Mouse (Mus musculus) intestine, postnatal 0 days (tissue): ENCODE results near the gene Il23a. TPM values are rescaled to one million over a fixed set of nuclear protein-coding genes. Genes with fewer than 3 reads are reported as not detected.
"Not testable (repeated sequence)": the region's sequence is repeated elsewhere in the genome, so short reads cannot be mapped to it uniquely, and the experiment has no call there.

Experiments
- ATAC-seq: fragments of 200-750 bp; cut with Nextera tagmentation; 2 replicates; pipeline ENCODE4 v1.8.0; 2017; ENCODE audit warnings: mild to moderate bottlenecking, moderate TSS enrichment, moderate library complexity
- H3K27ac ChIP-seq: fragments of 300-500 bp; sonication (generic); 2 replicates; pipeline ENCODE4 v1.5.1; 2014; ENCODE audit warnings: mild to moderate bottlenecking, low read depth, low read length, moderate library complexity
- H3K27me3 ChIP-seq: fragments of 300-500 bp; sonication (generic); replicated peaks from 2 replicates; pipeline ENCODE4 v1.6.1; 2014; ENCODE audit warnings: low read length, mixed read lengths; ENCODE audit not compliant: control insufficient read depth, insufficient read depth
- H3K36me3 ChIP-seq: fragments of 300-500 bp; sonication (generic); 2 replicates; pipeline ENCODE4 v1.6.1; 2014; ENCODE audit warnings: mild to moderate bottlenecking, moderate library complexity; ENCODE audit not compliant: control insufficient read depth, insufficient read depth
- H3K4me1 ChIP-seq: fragments of 300-500 bp; sonication (generic); replicated peaks from 2 replicates; pipeline ENCODE4 v1.6.1; 2014; ENCODE audit warnings: antibody characterized with exemption, low read length, mixed read lengths; ENCODE audit not compliant: control insufficient read depth, insufficient read depth
- H3K4me2 ChIP-seq: fragments of 300-500 bp; sonication (generic); replicated peaks from 2 replicates; pipeline ENCODE4 v1.6.1; 2014; ENCODE audit warnings: low read depth, mild to moderate bottlenecking, moderate library complexity
- H3K4me3 ChIP-seq: fragments of 300-500 bp; sonication (generic); 2 replicates; pipeline ENCODE4 v1.5.1; 2014; ENCODE audit warnings: low read depth, low read length
- H3K9ac ChIP-seq: fragments of 300-500 bp; sonication (generic); 2 replicates; pipeline ENCODE4 v1.6.1; 2014; ENCODE audit warnings: mild to moderate bottlenecking, low read depth, low read length
- H3K9me3 ChIP-seq: fragments of 300-500 bp; sonication (generic); 2 replicates; pipeline ENCODE4 v1.6.1; 2016; ENCODE audit warnings: mixed run types; ENCODE audit not compliant: control insufficient read depth
- CTCF ChIP-seq: sonication (generic); IDR thresholded peaks from 2 replicates; pipeline ENCODE4 v1.5.1; 2016; ENCODE audit warnings: low read depth, mild to moderate bottlenecking, control low read depth, antibody characterized with exemption, moderate library complexity
- WGBS: fragments of 180-500 bp; shearing (Covaris S2); extraction: QIAGEN DNeasy Blood & Tissue Kit; methylation state at CpG from one replicate; pipeline ENCODE4 v1.1.7; 2014; 5-methylcytosine and 5-hydroxymethylcytosine counted together
- polyA plus RNA-seq: library from polyadenylated mRNA; unstranded; fragments of >200 nt; fragmentation: Nextera tagmentation; extraction: Ambion mirVana; gene quantifications from 2 replicates; pipeline ENCODE4 v1.2.1, GENCODE M21; 2015

The Il23a gene
- polyA plus RNA-seq, 1 experiment from 2014 or later = 0.22 TPM

GRCm38 (mm10) chr10:128282886-128283450 is 15.6 kb downstream of the Il23a start:
- no peak for ATAC-seq
- Histone ChIP-seq H3K9ac (no peak overlapping the region), H3K4me1 (no peaks in the 10 kb centered on the region), H3K36me3 (peaks cover 86% of the 10 kb centered on the region), H3K4me2 (no peak overlapping the region), H3K27ac (0 out of 2 replicates have a peak overlapping the region, but pooled peaks have one; percentile 78), H3K4me3 (no peak overlapping the region), H3K27me3 (no peaks in the 10 kb centered on the region), H3K9me3 (no peaks in the 10 kb centered on the region)
- 87% methylated on average over 20 of the region's 20 CpGs for WGBS
- no peak for TF ChIP-seq CTCF

- Histone ChIP-seq H3K4me3 (no peak overlapping the region), H3K9me3 (no peaks in the 10 kb centered on the region), H3K36me3 (peaks cover 91% of the 10 kb centered on the region), H3K27ac (peak overlapping the region; percentile 78), H3K4me2 (no peak overlapping the region), H3K27me3 (no peaks in the 10 kb centered on the region), H3K4me1 (no peaks in the 10 kb centered on the region), H3K9ac (no peak overlapping the region)
- TF ChIP-seq CTCF = peak; percentile 60
- ATAC-seq = no peak
- WGBS = 75% methylated on average over 14 of the region's 14 CpGs
Measured at GRCm38 (mm10) chr10:128281682-128282081, 16.9 kb downstream of the Il23a start.

- Histone ChIP-seq H3K9ac (no peak overlapping the region; the same call in 1 of the 2 replicates), H3K36me3 (peaks cover 88% of the 10 kb centered on the region), H3K4me2 (peak overlapping the region; percentile 38; the same call in 1 of the 2 replicates), H3K27me3 (no peaks in the 10 kb centered on the region), H3K9me3 (no peaks in the 10 kb centered on the region), H3K27ac (peak overlapping the region; percentile 83), H3K4me1 (no peaks in the 10 kb centered on the region), H3K4me3 (no peak overlapping the region)
- TF ChIP-seq CTCF = no peak
- peak; percentile 94 for ATAC-seq
- 49% methylated on average over 6 of the region's 6 CpGs for WGBS
Measured at GRCm38 (mm10) chr10:128280943-128281342, 17.6 kb downstream of the Il23a start.

- no peak overlapping the region for H3K4me2 ChIP-seq
- ATAC-seq = no peak
- no peaks in the 10 kb centered on the region for H3K27me3 ChIP-seq
- 70% methylated on average over 6 of the region's 6 CpGs for WGBS
- H3K9me3 ChIP-seq = no peaks in the 10 kb centered on the region
- H3K4me3 ChIP-seq = no peak overlapping the region
- H3K27ac ChIP-seq = no peak overlapping the region
- peaks cover 61% of the 10 kb centered on the region for H3K36me3 ChIP-seq
- H3K4me1 ChIP-seq = no peaks in the 10 kb centered on the region
- H3K9ac ChIP-seq = no peak overlapping the region
- no peak for TF ChIP-seq CTCF
Measured at GRCm38 (mm10) chr10:128278158-128278557, 20.4 kb downstream of the Il23a start.

- whole genome bisulfite sequencing = 89% methylated on average over 1 of the region's 1 CpGs
- not testable (repeated sequence) for ATAC-seq, H3K27ac ChIP-seq, H3K4me2 ChIP-seq, H3K27me3 ChIP-seq, H3K9me3 ChIP-seq, H3K4me3 ChIP-seq, H3K9ac ChIP-seq, H3K4me1 ChIP-seq
- H3K36me3 ChIP-seq = peaks cover 37% of the 10 kb centered on the region
Measured at GRCm38 (mm10) chr10:128275374-128275773, 23.2 kb downstream of the Il23a start.

- not testable (repeated sequence) for ATAC-seq, H3K4me1 ChIP-seq, H3K9me3 ChIP-seq, H3K27ac ChIP-seq, H3K4me3 ChIP-seq, H3K27me3 ChIP-seq, H3K9ac ChIP-seq
- WGBS = 94% methylated on average over 4 of the region's 7 CpGs
- Histone ChIP-seq H3K36me3 (peaks cover 14% of the 10 kb centered on the region; the same call in 1 of the 2 replicates), H3K4me2 (peak overlapping the region; percentile 65; the same call in 1 of the 2 replicates)
Measured at GRCm38 (mm10) chr10:128272819-128273439, 25.6 kb downstream of the Il23a start.
